Mouse (Mus musculus): ENCODE results near the gene Olfr870. TPM values are rescaled to one million over a fixed set of nuclear protein-coding genes. Genes with fewer than 3 reads are reported as not detected.
"Not testable (repeated sequence)": the region's sequence is repeated elsewhere in the genome, so short reads cannot be mapped to it uniquely, and the experiment has no call there.

Gene Olfr870
- total RNA-seq (2021), result not detected
- long read RNA-seq, experiment 1, result 0 reads
- long read RNA-seq, experiment 2, result 0 reads

DNA sequence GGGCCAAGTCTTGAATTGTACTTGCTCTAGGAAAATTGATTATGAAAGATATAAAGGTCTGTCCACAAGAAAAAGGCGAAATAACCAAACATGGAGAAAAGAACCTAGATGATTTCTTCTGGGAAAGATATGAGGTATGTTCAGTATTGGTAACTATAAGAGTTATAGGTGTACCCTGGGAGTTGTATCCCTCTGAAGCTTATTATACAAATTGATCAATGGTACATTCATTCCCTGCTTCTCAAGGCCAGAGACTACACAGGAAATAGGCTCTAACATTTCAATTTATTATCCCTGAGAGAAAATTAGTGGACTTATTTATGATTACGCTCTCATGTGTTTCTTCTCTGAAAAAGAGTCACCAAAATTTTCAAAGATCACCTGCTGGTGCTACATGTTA lies at the start of gene Olfr870:
TSS of gene Olfr870 (minus strand) at position 101 of the 400 bp plus-strand sequence.
- no peak for DNase-seq (ENCODE audit: low spot score in 2 of 2)

DNA sequence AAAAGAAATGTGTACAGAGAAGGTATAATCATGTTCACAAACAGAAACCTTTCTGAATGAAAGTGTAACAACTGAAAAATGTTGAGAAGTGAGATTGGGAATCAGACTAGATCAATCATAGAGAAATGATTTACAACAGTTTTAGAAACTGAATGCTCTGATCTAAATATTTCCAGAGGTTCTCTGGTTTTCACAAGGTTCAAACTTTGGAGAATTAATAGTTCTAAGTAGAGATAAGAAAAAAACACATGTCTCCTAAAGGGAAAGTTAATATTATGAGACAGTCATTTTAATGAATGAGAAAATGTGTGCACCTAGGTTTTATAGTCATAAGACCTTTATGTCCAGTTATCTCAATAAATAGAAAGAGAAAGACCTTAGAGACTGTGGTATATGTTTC lies 38.0 kb upstream of the Olfr870 start, which contains the start of gene Olfr871:
TSS of gene Olfr871 (plus strand) at position 301 of the 400 bp plus-strand sequence.
- no peak for DNase-seq (ENCODE audit: low spot score in 2 of 2)

DNA sequence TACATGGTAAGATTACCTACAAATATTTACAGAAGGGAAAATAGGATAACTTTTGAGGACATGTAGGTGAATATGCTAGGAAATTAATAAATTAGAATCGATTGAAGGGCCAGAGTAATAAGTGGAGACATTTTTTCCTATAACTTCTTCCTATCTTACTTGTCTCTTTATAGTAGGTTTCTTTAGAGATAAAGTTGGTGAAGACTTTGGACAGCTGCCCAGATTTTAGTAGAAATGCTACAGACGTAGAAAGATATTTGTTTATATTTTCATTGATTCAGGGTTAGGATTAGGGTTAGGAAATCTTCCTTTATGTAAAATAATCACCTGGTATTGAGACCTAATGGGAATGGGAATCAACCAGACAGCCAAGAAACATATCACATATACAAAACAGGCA lies 37.6 kb upstream of the Olfr870 start:
- no peak for DNase-seq (ENCODE audit: low spot score in 2 of 2)

DNA sequence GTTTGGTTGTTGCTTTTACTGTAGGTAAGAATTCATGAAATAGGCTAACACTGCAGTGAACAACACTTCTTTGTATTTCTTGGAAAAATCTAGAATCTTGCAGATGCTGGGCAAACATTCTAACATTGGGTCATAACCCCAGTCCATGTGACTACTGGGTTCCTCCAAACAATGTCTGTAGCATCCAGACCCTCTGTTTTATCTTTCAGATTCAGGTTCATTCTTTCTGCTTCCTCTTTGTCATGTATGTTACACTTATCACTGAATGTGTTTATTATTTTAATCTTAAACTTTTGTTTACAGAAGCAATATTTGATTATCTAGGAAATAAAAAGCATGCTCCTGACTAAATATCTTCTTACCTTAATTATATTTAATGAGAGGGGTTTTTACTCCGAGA lies 37.0 kb upstream of the Olfr870 start:
- DNase-seq (ENCODE audit: low spot score in 2 of 2), result no peak

DNA sequence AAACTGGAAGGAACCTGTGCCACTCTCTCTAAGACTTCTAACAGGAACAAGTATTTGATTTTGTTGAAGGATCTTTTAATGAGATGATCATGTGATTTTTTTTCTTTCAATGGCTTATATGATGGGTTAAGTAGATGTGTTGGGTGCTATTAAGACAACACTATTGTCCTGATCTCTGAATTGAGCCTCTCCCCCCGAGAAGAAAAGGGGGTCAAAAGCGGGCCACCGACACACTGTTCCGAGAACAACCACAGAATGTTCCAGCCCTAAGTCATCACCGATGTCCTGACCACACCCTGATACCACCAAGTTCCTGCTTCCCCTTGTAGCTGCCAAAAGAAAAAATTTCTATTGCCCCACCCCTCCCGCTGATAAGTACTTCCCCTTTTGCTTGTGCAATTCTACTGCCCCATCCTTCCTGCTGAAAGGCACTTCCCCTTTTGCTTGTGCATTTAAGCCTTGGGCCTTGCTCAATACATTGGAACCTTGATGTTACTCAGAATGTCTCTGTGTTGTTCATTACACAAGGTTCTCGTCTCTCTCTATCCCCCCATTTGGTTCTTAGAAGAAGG lies 29.6 kb upstream of the Olfr870 start:
- DNase-seq (ENCODE audit: low spot score in 2 of 2), result not testable (repeated sequence)

DNA sequence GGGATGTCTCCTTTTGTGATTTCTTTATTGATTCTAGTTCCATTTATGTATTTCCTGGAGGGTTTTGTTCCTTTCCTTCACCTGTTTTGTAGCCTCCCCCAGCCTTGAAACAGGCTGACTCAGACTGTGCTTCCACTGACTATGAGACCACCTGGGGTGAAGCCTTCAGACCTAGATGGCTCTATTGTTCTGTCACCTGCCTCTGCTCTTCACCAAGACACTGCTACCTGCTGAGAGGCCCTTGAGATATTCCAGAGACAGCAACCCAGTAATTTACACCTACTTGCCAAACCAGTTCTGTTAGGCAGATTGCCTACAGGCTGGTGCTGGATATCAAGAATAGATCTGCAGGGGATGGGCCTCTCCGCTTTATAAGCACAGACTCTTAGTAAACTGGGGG lies 28.3 kb upstream of the Olfr870 start:
- no peak for DNase-seq (ENCODE audit: low spot score in 2 of 2)

DNA sequence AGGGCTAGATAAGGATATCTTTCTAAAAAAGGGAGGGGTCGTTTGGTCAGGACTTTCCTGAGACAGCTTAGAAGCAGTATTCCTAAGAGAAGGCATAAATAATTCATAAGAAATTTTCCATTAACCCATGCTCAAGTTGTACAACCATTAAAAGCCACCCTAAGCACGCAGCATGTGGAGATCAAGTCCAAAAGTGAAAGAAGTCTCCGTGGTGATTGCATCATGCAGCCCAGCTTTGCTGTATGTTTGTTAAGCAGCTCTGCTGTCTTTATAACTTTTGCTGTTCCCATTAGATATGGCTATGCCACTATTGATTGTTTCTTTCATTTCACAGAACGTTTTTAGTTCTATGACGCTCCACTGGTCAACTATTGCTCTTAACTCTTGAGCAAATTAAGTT lies 5.6 kb upstream of the Olfr870 start:
- no peak for DNase-seq (ENCODE audit: low spot score in 2 of 2)

DNA sequence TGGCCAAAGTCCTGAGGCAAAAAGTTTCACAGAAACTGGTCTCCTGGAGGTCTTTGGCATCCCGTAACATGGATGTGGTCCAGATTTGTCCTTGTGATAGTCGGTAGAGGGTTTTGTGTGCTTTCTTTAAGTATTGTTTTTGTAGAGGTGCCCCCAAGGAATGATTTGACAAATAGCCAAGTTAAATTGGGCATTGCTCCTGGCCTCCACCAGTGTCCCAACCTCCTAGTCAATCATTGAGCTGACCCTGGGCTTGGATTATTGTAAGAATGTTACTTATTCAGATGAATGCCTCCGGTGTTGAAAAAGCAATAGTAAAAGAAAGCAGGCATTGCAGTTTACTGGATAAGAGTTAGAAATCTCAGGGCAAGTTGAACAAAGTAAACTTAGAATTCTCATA lies 24.2 kb downstream of the Olfr870 start:
- DNase-seq (ENCODE audit: low spot score in 2 of 2), result no peak

DNA sequence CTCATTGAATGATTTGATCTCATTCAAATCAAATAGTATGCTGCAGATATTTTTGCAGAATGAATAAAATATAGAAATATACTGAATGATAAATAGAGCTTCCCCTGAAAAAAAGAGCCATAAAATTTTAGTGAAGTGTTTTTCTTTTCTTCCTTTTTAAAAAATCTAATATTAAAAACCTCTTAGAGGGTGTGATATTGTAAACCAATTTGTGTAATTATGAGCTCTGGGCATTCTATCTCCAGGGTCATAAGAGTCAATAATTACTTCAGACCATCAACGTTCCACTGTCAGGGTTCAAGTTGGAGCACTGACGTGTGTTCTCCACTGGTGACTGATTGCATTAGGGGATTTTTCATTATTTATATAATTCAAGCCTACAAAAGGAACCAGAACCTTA lies 45.1 kb downstream of the Olfr870 start, which contains the start of gene Olfr869:
TSS of gene Olfr869 (plus strand) at position 301 of the 400 bp plus-strand sequence.
- DNase-seq (ENCODE audit: low spot score in 2 of 2), result no peak

Other genes with a start within 250 kb of the Olfr870 start
- not detected for gene Olfr866, start 146.0 kb downstream of the Olfr870 start, total RNA-seq (2021)
- gene Olfr867, start 116.5 kb downstream of the Olfr870 start, total RNA-seq (2021), result not detected
- not detected for gene Olfr868, start 75.4 kb downstream of the Olfr870 start, total RNA-seq (2021)
- not detected for gene Olfr869, start 45.0 kb downstream of the Olfr870 start, total RNA-seq (2021)
- not detected for gene Olfr871, start 38.1 kb upstream of the Olfr870 start, total RNA-seq (2021)
- gene Olfr872, start 63.1 kb upstream of the Olfr870 start, total RNA-seq (2021), result not detected
- gene Olfr39, start 108.3 kb upstream of the Olfr870 start, total RNA-seq (2021), result not detected
- gene Olfr873, start 124.5 kb upstream of the Olfr870 start, total RNA-seq (2021), result not detected
- gene Olfr18, start 162.0 kb upstream of the Olfr870 start, total RNA-seq (2021), result not detected
- 1 to 10 TPM; 8.8 to 9.9 TPM for gene Zfp560, start 211.1 kb upstream of the Olfr870 start, total RNA-seq (2021)

Data from left cerebral cortex, adult 18-20 months (tissue).